Mouse (Mus musculus) cerebellum, postnatal 10 days (tissue): ENCODE measurements at regions not wholly inside any gene's neighbourhood (a gene's known extent, or its start where the extent isn't known, plus 50 kb on each side); places are given as distances from the start of the nearest gene placed in this dataset.
A peak's percentile ranks its signal among the peaks of the same experiment; 100 is the strongest.

Experiments used
- DNase-seq, 2 experiments: peaks; one replicate each; pipeline ENCODE4 v3.0.0; 2021; ENCODE audit warnings: mixed read lengths in 2 of 2

- DNase-seq, result no peak
Observed at GRCm38 (mm10) chr10:100922976-100923375, 332.7 kb downstream of the 1700017N19Rik start.

DNA sequence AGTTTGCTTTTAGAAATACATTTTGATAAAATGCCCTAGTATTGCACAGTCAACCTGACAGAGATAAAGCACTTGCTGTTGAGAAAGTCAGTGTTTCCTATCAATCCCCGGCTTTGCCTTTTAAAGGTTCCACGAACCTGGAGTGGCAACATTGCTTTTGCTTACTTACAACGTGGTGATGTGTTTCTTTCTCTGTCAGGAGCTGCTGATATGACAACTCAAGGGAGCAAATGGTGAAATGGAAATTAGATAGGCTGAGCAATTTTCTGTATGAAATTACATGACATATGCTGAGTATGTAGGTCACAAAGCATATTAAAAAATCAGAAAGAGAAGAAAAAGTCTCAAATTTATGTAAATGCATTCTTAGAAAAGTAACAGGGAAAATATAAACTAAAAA is 336.8 kb downstream of the 1700017N19Rik start:
- no peak for DNase-seq

DNA sequence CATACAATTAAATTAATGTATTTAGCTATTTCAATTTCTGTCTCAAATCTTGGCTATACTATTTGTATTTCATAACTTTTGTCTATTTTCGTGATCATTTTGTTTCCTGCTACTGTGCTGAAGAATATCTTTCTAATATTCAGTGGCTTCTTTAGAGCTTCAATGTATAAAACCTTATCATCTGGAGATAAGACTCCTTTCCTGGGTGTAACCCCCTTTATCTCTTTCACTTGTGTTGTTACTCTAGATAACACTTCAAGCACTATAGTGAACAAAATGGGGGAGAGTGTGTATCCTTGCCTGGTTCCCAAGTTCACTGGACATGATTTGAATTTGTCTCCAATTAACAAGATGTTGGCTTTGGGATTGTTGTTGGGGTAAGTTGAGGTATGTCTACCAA is 341.5 kb downstream of the 1700017N19Rik start:
- DNase-seq, result no peak

GRCm38 (mm10) chr10:100958371-100958770 is 368.1 kb downstream of the 1700017N19Rik start:
- no peak for DNase-seq

- no peak for DNase-seq
Observed at GRCm38 (mm10) chr10:101003469-101003868, 413.2 kb downstream of the 1700017N19Rik start.

DNA sequence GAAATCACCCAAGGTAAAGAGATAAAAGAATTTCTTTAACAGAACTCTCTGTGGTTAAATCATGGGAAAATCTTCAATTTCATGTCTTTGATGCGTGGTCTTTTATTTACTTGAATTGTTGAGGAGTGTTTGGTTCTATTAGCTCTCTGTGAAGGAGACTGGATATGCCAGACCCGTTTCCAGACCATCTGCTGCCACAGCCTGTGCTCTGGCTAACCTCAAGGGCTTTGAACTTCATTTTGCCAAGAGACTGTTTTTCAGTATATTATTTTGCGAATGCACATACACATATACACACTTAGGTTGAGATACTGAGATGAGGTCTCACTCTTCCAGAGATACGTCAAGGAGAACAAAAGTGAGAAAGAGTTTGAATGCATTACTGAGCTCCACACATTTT is 414.4 kb downstream of the 1700017N19Rik start:
- peak; percentile 53 to 60 for DNase-seq

- peak; percentile 35 to 46 for DNase-seq
Observed at GRCm38 (mm10) chr10:101015416-101015815, 425.1 kb downstream of the 1700017N19Rik start.

GRCm38 (mm10) chr10:101038630-101039029 is 448.3 kb downstream of the 1700017N19Rik start:
- DNase-seq, result peak; percentile 35 to 40

DNA sequence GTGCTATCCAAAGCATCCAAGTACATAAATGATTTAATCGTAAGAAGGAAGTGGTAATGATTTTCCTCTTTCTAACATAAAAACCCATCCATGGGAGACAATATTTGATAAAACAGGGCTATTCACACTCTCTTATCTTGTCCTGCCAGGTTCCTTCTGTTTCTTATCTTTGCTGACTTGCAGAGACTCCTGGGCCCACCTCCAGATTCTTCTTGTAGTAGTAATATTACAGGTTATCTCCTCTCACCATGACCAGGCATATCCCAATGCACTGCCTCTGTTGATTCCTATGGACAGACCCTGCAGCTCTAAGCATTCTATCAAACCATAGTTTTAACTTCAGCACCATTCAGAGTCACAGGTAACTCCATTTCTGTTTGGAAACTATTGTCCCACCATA is 448.8 kb downstream of the 1700017N19Rik start:
- DNase-seq, result no peak
